8 mouse cellular contexts compared by ENCODE assay signal in genomic region chr12:33147497-33148267, GRCm38 (mm10). TPM values are rescaled to one million over a fixed set of nuclear protein-coding genes. Genes with fewer than 3 reads are reported as not detected.
DNase-seq lines count a peak whose midpoint lies in the region; ATAC-seq and TF ChIP-seq lines count a peak whose summit lies in the region.

Gene Atxn7l1, plus strand, starts transcription at chr12:33147693.

- no peaks in the 10 kb centered on the region for H3K9me3 ChIP-seq in embryonic facial prominence, embryonic 15.5 days (replicated peaks)
- no peaks in the 10 kb centered on the region for H3K9me3 ChIP-seq in limb, embryonic 14.5 days (ENCODE audit: control insufficient read depth, low read length)
- no peaks in the 10 kb centered on the region for H3K9me3 ChIP-seq in midbrain, postnatal 0 days (ENCODE audit: low read length)

- DNase-seq in 416B (ENCODE audit: low read depth): peak; percentile 94
- DNase-seq in heart, adult 8-10 months (ENCODE audit: low spot score): peak; percentile 90
- DNase-seq in kidney, adult 9 months: peak; percentile 93
- DNase-seq in limb, embryonic 14.5 days (ENCODE audit: low spot score): peak; percentile 92
- peak; percentile 97 for DNase-seq in midbrain, postnatal 0 days (ENCODE audit: low spot score)
- DNase-seq in spleen, postnatal 14 days (ENCODE audit: low spot score in 2 of 2): peak; percentile 82 to 91

- peak; percentile 85 for TF ChIP-seq CTCF in bone marrow, adult 2 months (IDR thresholded peaks at IDR 0.05; ENCODE audit: control insufficient read depth, insufficient read depth, low read length)
- peak; percentile 85 for TF ChIP-seq CTCF in midbrain, postnatal 0 days (IDR thresholded peaks at IDR 0.05)

- H3K9ac ChIP-seq in embryonic facial prominence, embryonic 15.5 days: peak within 1 kb of the TSS; percentile 83
- peak within 1 kb of the TSS; percentile 89 for H3K9ac ChIP-seq in limb, embryonic 14.5 days (ENCODE audit: low read depth, low read length, severe bottlenecking)
- peak within 1 kb of the TSS; percentile 86 for H3K9ac ChIP-seq in midbrain, postnatal 0 days (replicated peaks; ENCODE audit: low read length, poor library complexity, severe bottlenecking)

- H3K27ac ChIP-seq in bone marrow, adult 2 months (ENCODE audit: control insufficient read depth, insufficient read depth, low read depth, low read length, poor library complexity): peak within 1 kb of the TSS; percentile 52
- H3K27ac ChIP-seq in embryonic facial prominence, embryonic 15.5 days (replicated peaks): peak within 1 kb of the TSS; percentile 80
- H3K27ac ChIP-seq in limb, embryonic 14.5 days (replicated peaks; ENCODE audit: low read depth, low read length): peak within 1 kb of the TSS; percentile 75
- peak within 1 kb of the TSS; percentile 82 for H3K27ac ChIP-seq in midbrain, postnatal 0 days (ENCODE audit: low read depth, low read length)

- 0 out of 2 replicates have a peak, but pooled peaks have one; percentile 32 for TF ChIP-seq POLR2A in bone marrow, adult 2 months (IDR thresholded peaks at IDR 0.05; ENCODE audit: borderline replicate concordance, control insufficient read depth, low read depth, low read length)
- TF ChIP-seq POLR2A in limb, embryonic 14.5 days (IDR thresholded peaks at IDR 0.05; ENCODE audit: borderline replicate concordance, extremely low read depth, insufficient read depth, insufficient read length): no peak

- H3K4me2 ChIP-seq in embryonic facial prominence, embryonic 15.5 days (replicated peaks): peak within 1 kb of the TSS; percentile 97
- H3K4me2 ChIP-seq in limb, embryonic 14.5 days (replicated peaks; ENCODE audit: low read depth, low read length, severe bottlenecking): peak within 1 kb of the TSS; percentile 95
- peak within 1 kb of the TSS; percentile 96 for H3K4me2 ChIP-seq in midbrain, postnatal 0 days (ENCODE audit: low read depth, low read length, poor library complexity, severe bottlenecking)

- no peaks in the 10 kb centered on the region for H3K4me1 ChIP-seq in bone marrow, adult 2 months (ENCODE audit: control insufficient read depth, insufficient read depth, low read length)
- H3K4me1 ChIP-seq in embryonic facial prominence, embryonic 15.5 days: peaks cover 21% of the 10 kb centered on the region
- H3K4me1 ChIP-seq in limb, embryonic 14.5 days (ENCODE audit: control insufficient read depth, insufficient read depth, low read length): peaks cover 13% of the 10 kb centered on the region
- H3K4me1 ChIP-seq in midbrain, postnatal 0 days (ENCODE audit: insufficient read depth, low read length): peaks cover 11% of the 10 kb centered on the region; the same call in 1 of the 2 replicates

- WGBS in bone marrow, adult 2 months: under 1% methylated on average over 54 of the region's 54 CpGs
- WGBS in embryonic facial prominence, embryonic 15.5 days: under 1% methylated on average over 53 of the region's 54 CpGs
- WGBS in limb, embryonic 14.5 days: under 1% methylated on average over 43 of the region's 54 CpGs
- WGBS in midbrain, postnatal 0 days: under 1% methylated on average over 54 of the region's 54 CpGs

- no peaks in the 10 kb centered on the region for H3K36me3 ChIP-seq in embryonic facial prominence, embryonic 15.5 days
- no peaks in the 10 kb centered on the region; the same call in 1 of the 2 replicates for H3K36me3 ChIP-seq in limb, embryonic 14.5 days (ENCODE audit: control insufficient read depth, insufficient read depth, low read length)
- no peaks in the 10 kb centered on the region for H3K36me3 ChIP-seq in midbrain, postnatal 0 days (ENCODE audit: insufficient read depth, low read length)

- peak; percentile 93 for ATAC-seq in embryonic facial prominence, embryonic 15.5 days (ENCODE audit: insufficient number of reproducible peaks, low FRiP score, low TSS enrichment, low read depth)
- peak; percentile 90 for ATAC-seq in limb, embryonic 14.5 days (ENCODE audit: low FRiP score, low read depth)
- ATAC-seq in midbrain, postnatal 0 days (ENCODE audit: low FRiP score): peak; percentile 94

- peak within 1 kb of the TSS; percentile 81 for H3K4me3 ChIP-seq in bone marrow, adult 2 months (replicated peaks; ENCODE audit: control insufficient read depth, low read depth, low read length)
- peak within 1 kb of the TSS; percentile 69 for H3K4me3 ChIP-seq in embryonic facial prominence, embryonic 15.5 days (replicated peaks)
- H3K4me3 ChIP-seq in limb, embryonic 14.5 days (replicated peaks; ENCODE audit: low read length): peak within 1 kb of the TSS; percentile 73
- H3K4me3 ChIP-seq in midbrain, postnatal 0 days (ENCODE audit: low read depth, low read length): peak within 1 kb of the TSS; percentile 73

- peaks cover 12% of the 10 kb centered on the region; the same call in 1 of the 2 replicates for H3K27me3 ChIP-seq in embryonic facial prominence, embryonic 15.5 days
- 0 out of 2 replicates have a peak, but pooled peaks cover 5% of the 10 kb centered on the region for H3K27me3 ChIP-seq in limb, embryonic 14.5 days (ENCODE audit: control insufficient read depth, insufficient read depth, low read length)
- no peaks in the 10 kb centered on the region for H3K27me3 ChIP-seq in midbrain, postnatal 0 days (ENCODE audit: insufficient read depth, low read length)

RNA-seq across cellular contexts. Expression of gene Atxn7l1, which starts in this region (rescaled TPM):
- polyA plus RNA-seq in bone marrow, adult 2 months (2011; ENCODE audit: insufficient read depth, insufficient read length, low replicate concordance, missing spikeins): 34.4 and 52.4 TPM in 2 replicates
- polyA plus RNA-seq in embryonic facial prominence, embryonic 15.5 days (2015; fragmentation: Nextera tagmentation; extraction: Ambion mirVana): 12.7 and 14.9 TPM in 2 replicates
- total RNA-seq in heart, adult 8-10 months (2022): 10 to 100 TPM; 20.2 to 22.4 (median 20.7) TPM
- 23.1 and 27.0 TPM in 2 replicates for polyA plus RNA-seq in limb, embryonic 14.5 days (2012; rRNA removed)
- polyA plus RNA-seq in limb, embryonic 14.5 days (2014; fragmentation: Nextera tagmentation; extraction: Ambion mirVana): 15.3 and 15.7 TPM in 2 replicates
- 23.6 and 27.8 TPM in 2 replicates for total RNA-seq in midbrain, postnatal 0 days (2014; rRNA removed)
- polyA plus RNA-seq in midbrain, postnatal 0 days (2015; fragmentation: Nextera tagmentation; extraction: Ambion mirVana): 20.3 and 20.9 TPM in 2 replicates

Comparison
In these comparisons a context has a peak if more than half of its experiments do, and no peak if none do; other contexts are left out.
1. Peak in every context shown above with its lines: DNase-seq, ATAC-seq, H3K4me3 ChIP-seq and H3K27ac ChIP-seq.